Mouse (Mus musculus): ENCODE measurements around the gene Acvr1b.

Acvr1b gene

DNA sequence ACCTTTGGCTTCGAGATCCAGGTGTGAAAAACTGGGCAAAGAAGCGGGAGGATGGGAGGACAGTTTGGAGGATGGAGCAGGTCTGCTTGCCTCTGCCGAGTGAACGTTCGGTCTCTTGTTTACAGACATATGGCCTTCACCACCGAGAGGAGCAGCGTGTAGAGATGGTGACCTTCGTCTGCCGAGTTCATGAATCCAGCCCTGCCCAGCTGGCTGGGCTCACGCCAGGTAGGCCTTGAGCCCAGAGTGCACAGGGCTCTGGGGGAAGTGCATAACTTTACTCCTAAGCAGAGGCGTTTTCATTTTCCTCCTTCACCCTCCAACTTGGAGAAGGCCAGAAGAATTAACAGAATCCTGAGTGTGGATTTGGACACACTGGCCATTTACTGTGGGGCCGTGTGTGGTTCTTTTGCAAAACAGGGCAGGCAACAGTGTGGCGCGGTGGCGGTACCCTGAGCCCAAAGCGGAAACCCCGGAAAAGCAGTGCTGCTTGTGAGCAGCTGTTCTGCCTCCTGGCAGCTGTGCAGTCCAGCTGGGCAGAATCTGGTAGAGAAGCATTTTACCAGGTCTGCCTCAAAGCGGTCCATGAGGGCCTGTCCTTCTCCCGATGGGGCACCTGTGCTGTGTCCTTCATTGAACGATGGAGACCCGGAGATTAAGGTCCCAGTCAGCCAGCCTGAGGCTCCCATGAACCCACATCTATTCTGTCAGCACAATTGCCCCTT lies 55.2 kb downstream of the Acvr1b start:
- no peak for DNase-seq (ENCODE audit: low read depth)

DNA sequence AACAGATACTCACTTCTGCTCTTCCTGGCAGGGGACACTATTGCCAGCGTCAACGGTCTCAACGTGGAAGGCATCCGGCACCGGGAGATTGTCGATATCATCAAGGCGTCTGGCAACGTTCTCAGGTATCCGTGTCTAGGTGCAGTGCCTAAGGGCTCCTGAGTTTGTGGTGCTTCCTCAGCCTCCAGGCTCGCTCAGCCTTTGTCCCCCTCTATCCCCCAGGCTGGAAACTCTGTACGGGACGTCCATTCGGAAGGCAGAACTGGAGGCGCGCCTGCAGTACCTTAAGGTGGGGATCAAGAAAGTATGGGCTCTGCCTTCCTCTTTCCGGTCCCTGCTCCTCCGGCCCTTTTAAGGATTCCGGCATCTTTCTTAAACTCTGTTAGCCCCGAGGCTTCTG lies 56.6 kb downstream of the Acvr1b start:
- no peak for DNase-seq (ENCODE audit: low read depth)

DNA sequence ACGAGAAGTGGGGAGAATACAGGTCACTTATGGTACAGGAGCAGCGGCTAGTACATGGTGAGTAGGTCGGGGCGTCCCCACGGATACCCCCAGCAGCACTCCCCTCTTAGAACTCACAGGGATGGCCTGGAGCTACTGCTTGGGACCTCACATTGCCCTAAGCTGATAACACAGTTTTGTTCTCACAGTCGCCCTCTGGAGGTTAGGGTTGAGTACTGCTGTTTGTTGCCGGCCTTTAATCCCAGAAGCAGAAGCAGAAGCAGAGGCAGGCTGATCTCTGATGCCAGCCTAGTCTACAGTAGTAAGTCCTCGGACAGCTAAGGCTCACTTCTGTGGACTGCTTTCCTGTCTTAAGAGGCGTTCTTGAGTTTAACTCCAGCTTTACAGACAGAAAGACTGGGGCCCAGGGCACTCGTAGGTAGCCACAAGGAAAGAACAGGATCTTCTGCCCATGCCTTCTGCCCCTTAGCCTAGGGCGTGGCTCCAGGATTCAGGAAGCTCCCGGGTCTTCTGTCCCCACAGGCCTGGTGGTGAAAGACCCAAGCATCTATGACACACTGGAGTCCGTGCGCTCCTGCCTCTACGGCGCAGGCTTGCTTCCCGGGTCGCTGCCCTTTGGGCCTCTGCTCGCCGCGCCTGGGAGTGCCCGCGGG lies 57.3 kb downstream of the Acvr1b start:
- no peak for DNase-seq (ENCODE audit: low read depth)

- no peak for DNase-seq (ENCODE audit: low read depth)
These were observed 57.8 kb downstream of the Acvr1b start for GRCm38 (mm10) chr15:101231648-101232180.

DNA sequence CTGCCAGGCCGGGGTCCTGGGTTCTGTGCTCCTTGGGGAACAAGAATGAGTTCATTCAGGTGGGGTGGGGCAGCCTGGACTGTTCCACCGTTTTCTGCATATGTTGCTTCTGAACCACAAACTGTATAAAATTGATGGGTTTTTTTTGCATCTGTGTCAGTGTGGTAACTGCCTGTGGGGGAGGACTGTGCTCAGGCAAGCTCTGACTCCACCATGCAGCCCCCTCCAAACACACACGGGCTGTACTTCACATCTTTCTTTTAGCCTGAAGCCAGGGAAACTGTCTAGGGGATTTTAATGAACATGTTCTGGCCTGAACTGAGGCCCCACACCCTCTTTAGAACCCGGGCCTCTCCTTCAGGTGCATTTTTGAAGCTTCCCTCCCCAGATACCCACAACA lies 58.7 kb downstream of the Acvr1b start:
- DNase-seq (ENCODE audit: low read depth): no peak

GRCm38 (mm10) chr15:101233183-101233582 lies 59.3 kb downstream of the Acvr1b start:
- DNase-seq (ENCODE audit: low read depth): no peak

- no peak for DNase-seq (ENCODE audit: low read depth)
These were observed 59.9 kb downstream of the Acvr1b start for GRCm38 (mm10) chr15:101233641-101234275.

DNA sequence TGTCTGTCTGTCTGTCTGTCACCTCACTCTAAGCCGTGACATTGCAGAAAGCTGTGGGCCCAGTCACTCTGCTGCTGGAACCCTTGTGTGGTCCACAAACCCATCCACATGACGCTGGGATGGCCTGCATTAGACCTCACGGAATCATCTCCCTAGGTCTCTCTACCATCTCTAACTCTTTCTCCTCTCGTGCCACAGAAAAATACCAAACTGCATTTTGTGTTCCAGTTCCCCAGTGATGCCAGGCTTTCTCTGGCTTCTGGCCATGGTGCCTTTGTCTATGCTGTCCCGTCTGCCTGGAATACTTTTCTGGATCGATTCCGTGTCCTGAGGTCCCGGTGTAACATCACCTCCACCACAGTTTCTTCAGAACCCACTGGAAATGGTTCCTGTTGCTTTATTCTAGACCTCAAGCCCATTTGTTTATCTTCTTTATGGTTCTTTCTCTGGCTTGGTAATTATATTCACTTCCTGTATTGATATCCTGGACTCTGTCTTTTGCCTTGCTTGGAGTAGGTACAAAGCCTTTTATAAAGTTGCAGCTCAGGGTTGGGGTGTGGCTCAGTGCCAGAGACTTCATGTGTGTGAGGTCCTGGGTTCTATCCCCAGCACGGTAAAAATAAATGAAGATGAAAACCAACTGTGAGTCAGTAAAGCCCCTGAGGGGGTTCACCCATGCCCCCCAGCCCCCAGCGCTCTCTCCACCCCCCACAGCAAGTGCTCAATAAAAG lies 60.9 kb downstream of the Acvr1b start:
- no peak for DNase-seq (ENCODE audit: low read depth)

DNA sequence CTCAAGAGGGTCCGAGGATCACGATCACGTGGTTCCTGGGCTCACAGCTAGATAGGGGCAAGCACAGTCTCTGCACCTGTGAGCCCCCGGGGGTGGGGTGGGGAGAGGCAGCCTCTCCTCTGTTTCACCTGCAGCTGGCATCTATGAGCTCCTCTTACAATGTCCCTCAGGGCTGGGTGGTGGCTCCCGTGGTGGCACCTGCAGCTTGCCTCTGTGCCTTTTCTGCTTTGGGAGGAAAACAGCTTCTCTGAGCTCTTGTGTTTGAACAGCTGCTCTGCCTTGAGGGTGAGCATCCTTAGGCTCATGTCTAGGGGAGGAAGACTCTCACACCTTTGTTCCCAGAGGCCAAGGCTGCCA lies 61.5 kb downstream of the Acvr1b start:
- DNase-seq (ENCODE audit: low read depth): no peak

- DNase-seq (ENCODE audit: low read depth): no peak
These were observed 62.0 kb downstream of the Acvr1b start for GRCm38 (mm10) chr15:101235728-101236327.

GRCm38 (mm10) chr15:101236878-101237277 lies 63.0 kb downstream of the Acvr1b start:
- DNase-seq (ENCODE audit: low read depth): no peak

DNA sequence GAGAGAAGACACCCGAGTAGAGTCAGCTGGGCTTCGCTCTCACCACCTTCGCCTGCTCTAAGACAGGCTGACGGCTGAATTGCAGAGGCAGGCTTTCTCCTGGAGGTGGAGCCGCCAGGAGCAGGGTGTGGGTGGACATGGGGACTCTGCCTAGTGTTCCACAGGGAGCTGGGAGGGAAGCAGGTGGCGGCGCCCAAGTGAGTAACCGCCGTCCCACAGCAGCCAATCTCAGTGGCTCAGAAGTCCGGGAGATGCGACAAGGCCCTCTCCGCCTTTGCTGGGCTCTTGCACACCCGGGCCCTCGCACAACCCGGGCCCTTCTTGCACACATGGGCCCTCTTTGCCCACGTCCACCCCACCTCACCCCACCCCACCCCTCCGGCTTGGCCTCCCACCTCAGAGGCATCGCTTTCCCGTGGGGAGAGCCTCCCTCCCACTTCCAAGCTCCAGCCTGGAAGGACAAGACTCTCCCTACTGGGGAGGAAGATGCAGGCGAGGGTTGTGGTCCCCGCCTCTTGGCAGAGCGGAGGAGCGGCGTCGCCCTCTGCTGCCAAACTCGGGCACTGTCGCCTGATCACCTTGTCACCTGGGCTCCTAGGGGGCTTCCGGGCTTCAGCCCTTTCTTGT lies 65.1 kb downstream of the Acvr1b start:
- DNase-seq (ENCODE audit: low read depth): no peak

- DNase-seq (ENCODE audit: low read depth): no peak
These were observed 66.0 kb downstream of the Acvr1b start for GRCm38 (mm10) chr15:101239821-101240220.

DNA sequence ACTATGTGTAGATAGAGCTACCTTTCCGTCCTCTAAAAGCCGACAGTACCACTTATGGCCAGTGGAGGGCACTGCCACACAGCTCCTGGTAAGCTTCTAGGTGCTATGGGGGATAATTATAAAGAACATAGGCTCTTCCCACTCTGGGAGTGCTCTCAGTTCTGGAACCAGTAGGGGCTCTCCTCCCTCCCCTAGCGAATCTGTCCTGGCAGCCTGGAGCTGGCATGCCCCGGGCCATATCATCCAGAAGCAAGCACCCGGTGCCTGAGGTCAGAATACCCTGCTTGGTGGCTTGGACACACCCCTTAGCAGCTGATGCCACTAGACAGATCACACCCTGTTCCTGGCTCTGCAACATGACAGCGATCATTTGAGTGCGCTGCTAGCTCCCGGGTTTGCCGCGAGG lies 66.9 kb downstream of the Acvr1b start:
- peak; percentile 88 for DNase-seq (ENCODE audit: low read depth)

GRCm38 (mm10) chr15:101241236-101241635 lies 67.4 kb downstream of the Acvr1b start:
- DNase-seq (ENCODE audit: low read depth): no peak

GRCm38 (mm10) chr15:101241853-101242252 lies 68.0 kb downstream of the Acvr1b start:
- no peak for DNase-seq (ENCODE audit: low read depth)

DNA sequence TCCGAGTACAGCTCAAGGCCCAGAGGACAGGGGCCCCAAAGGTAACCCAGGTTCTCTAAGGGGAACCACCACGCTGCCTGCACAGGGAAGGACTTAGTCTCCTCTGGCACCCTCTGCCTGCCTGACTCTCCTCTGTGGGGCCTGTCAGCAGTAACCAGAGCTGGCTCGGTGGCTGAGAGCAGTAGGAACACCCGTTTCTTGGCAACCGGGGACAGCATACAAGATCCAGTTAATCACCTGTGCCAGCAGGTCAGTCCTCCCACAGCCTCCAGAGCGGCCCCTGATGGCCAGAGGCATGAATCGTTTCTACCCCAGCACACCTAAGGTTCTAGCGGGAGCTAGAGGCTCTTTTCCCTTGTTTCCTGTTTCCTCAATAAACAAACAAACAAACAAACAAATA lies 68.8 kb downstream of the Acvr1b start:
- DNase-seq (ENCODE audit: low read depth): no peak

GRCm38 (mm10) chr15:101244012-101244411 lies 70.1 kb downstream of the Acvr1b start:
- no peak for DNase-seq (ENCODE audit: low read depth)

GRCm38 (mm10) chr15:101246231-101247154 lies 72.6 kb downstream of the Acvr1b start:
- DNase-seq (ENCODE audit: low read depth): peak; percentile 92

GRCm38 (mm10) chr15:101247155-101247498 lies 73.3 kb downstream of the Acvr1b start:
- no peak for DNase-seq (ENCODE audit: low read depth)
